26 mouse cellular contexts compared by ENCODE assay signal in the genomic region with DNA sequence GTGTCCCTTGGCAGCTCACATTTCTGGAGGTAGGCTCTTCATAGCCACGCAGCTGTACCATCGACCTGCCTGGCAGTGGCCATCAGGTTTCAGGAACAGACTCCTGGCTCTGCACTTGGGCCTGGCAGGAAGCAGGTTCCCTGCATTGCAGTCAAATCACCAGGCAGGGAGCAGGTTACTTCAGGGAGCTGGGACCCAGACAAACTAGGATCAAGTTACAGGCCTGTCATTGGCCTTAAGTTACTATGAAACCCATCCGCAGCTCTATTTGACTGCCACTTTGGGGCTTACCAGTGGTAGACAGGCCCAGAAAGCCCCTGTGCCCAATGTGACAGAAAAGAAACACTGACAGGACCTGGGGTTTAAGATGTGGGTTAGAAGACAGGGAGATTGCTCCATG.
DNase-seq lines count a peak whose midpoint lies in the region; ATAC-seq and TF ChIP-seq lines count a peak whose summit lies in the region.
"Had no signal": no experiment of that assay in that cellular context is flagged by ENCODE, and none has a peak within 500 bp of the region (broad histone marks: within the 10 kb centered on the region; RNA-seq: fewer than 3 reads in every experiment).

No protein-coding gene starts in this region.

- no peaks in the 10 kb centered on the region for H3K27me3 ChIP-seq in hindbrain, embryonic 12.5 days
- no peaks in the 10 kb centered on the region for H3K27me3 ChIP-seq in hindbrain, postnatal 0 days (ENCODE audit: insufficient read depth, low read length)
- no peaks in the 10 kb centered on the region for H3K27me3 ChIP-seq in midbrain, embryonic 12.5 days
- no peaks in the 10 kb centered on the region for H3K27me3 ChIP-seq in midbrain, embryonic 16.5 days (ENCODE audit: control insufficient read depth, insufficient read depth, low read depth, low read length)
- no peaks in the 10 kb centered on the region for H3K27me3 ChIP-seq in hindbrain, embryonic 15.5 days
- H3K27me3 ChIP-seq: embryonic facial prominence, embryonic 15.5 days; heart, embryonic 13.5 days; lung, embryonic 15.5 days had no signal

- no peak overlapping the region for H3K9ac ChIP-seq in hindbrain, embryonic 12.5 days
- no peak overlapping the region for H3K9ac ChIP-seq in hindbrain, postnatal 0 days (replicated peaks; ENCODE audit: low read length)
- H3K9ac ChIP-seq in midbrain, embryonic 12.5 days (replicated peaks) = no peak overlapping the region
- H3K9ac ChIP-seq in midbrain, embryonic 16.5 days (ENCODE audit: low read depth, low read length) = no peak overlapping the region
- H3K9ac ChIP-seq in hindbrain, embryonic 15.5 days = no peak overlapping the region
- H3K9ac ChIP-seq: embryonic facial prominence, embryonic 15.5 days; heart, embryonic 13.5 days; liver, embryonic 14.5 days; lung, embryonic 15.5 days had no signal

- ATAC-seq in hindbrain, embryonic 12.5 days (ENCODE audit: low FRiP score) = no peak
- ATAC-seq in hindbrain, postnatal 0 days = no peak
- ATAC-seq in midbrain, embryonic 12.5 days (ENCODE audit: low FRiP score, low read depth) = no peak
- ATAC-seq in midbrain, embryonic 16.5 days = no peak
- ATAC-seq in hindbrain, embryonic 15.5 days (ENCODE audit: low FRiP score, low read depth) = no peak
- ATAC-seq: activated CD4-positive, CD25-positive, alpha-beta regulatory T cell, adult 4 months; forebrain, embryonic 14.5 days had no signal

- no peak overlapping the region for H3K4me3 ChIP-seq in hindbrain, embryonic 12.5 days
- H3K4me3 ChIP-seq in hindbrain, postnatal 0 days (ENCODE audit: low read length) = no peak overlapping the region
- no peak overlapping the region for H3K4me3 ChIP-seq in midbrain, embryonic 12.5 days
- H3K4me3 ChIP-seq in midbrain, embryonic 16.5 days (ENCODE audit: low read depth, low read length) = no peak overlapping the region
- no peak overlapping the region for H3K4me3 ChIP-seq in hindbrain, embryonic 15.5 days
- H3K4me3 ChIP-seq: embryonic facial prominence, embryonic 15.5 days; heart, embryonic 13.5 days; left cerebral cortex, adult 2 months; lung, embryonic 15.5 days; megakaryocyte, embryonic 14.5 days had no signal

- H3K27ac ChIP-seq in hindbrain, embryonic 12.5 days = peak overlapping the region; percentile 52; the same call in 1 of the 2 replicates
- no peak overlapping the region for H3K27ac ChIP-seq in hindbrain, postnatal 0 days
- 0 out of 2 replicates have a peak overlapping the region, but pooled peaks have one; percentile 15 for H3K27ac ChIP-seq in midbrain, embryonic 12.5 days (replicated peaks)
- H3K27ac ChIP-seq in midbrain, embryonic 16.5 days (ENCODE audit: low read length) = no peak overlapping the region
- 0 out of 2 replicates have a peak overlapping the region, but pooled peaks have one; percentile 0 for H3K27ac ChIP-seq in hindbrain, embryonic 15.5 days (replicated peaks)
- H3K27ac ChIP-seq: embryonic facial prominence, embryonic 15.5 days; heart, embryonic 13.5 days; left cerebral cortex, adult 2 months; liver, embryonic 14.5 days; lung, embryonic 15.5 days; stomach, postnatal 0 days had no signal

- DNase-seq in hindbrain, postnatal 0 days (ENCODE audit: low spot score) = no peak
- DNase-seq in forelimb bud, embryonic 11.5 days (ENCODE audit: low read depth, low spot score) = peak; percentile 19
- DNase-seq in T-cell, adult 2 months (ENCODE audit: low spot score) = no peak
- DNase-seq: adrenal gland, adult 8-10 months; cerebellum, adult 18-20 months; cerebellum, postnatal 25 days; gastrocnemius, postnatal 14 days; heart, adult 18-20 months; heart, postnatal 36 days; kidney, adult 8-10 months; lung, postnatal 36 days; thymus, adult 2 months; thymus, postnatal 4 days had no signal

- H3K36me3 ChIP-seq in hindbrain, embryonic 12.5 days = peaks cover 16% of the 10 kb centered on the region
- peaks cover 14% of the 10 kb centered on the region; the same call in 1 of the 2 replicates for H3K36me3 ChIP-seq in hindbrain, postnatal 0 days (ENCODE audit: insufficient read depth, low read length)
- peaks cover 23% of the 10 kb centered on the region for H3K36me3 ChIP-seq in midbrain, embryonic 12.5 days
- no peaks in the 10 kb centered on the region for H3K36me3 ChIP-seq in midbrain, embryonic 16.5 days (ENCODE audit: control insufficient read depth, insufficient read depth, low read length)
- H3K36me3 ChIP-seq in hindbrain, embryonic 15.5 days = peaks cover 15% of the 10 kb centered on the region

- H3K4me1 ChIP-seq in hindbrain, embryonic 12.5 days = 0 out of 2 replicates have a peak, but pooled peaks cover 10% of the 10 kb centered on the region
- no peaks in the 10 kb centered on the region for H3K4me1 ChIP-seq in hindbrain, postnatal 0 days (ENCODE audit: insufficient read depth, low read length)
- no peaks in the 10 kb centered on the region for H3K4me1 ChIP-seq in midbrain, embryonic 12.5 days
- H3K4me1 ChIP-seq in midbrain, embryonic 16.5 days (ENCODE audit: control insufficient read depth, insufficient read depth, low read length) = no peaks in the 10 kb centered on the region
- H3K4me1 ChIP-seq in hindbrain, embryonic 15.5 days (replicated peaks) = 0 out of 2 replicates have a peak, but pooled peaks cover 2% of the 10 kb centered on the region
- H3K4me1 ChIP-seq: embryonic facial prominence, embryonic 15.5 days; heart, embryonic 13.5 days; lung, embryonic 15.5 days; megakaryocyte, embryonic 14.5 days had no signal

- no peaks in the 10 kb centered on the region for H3K9me3 ChIP-seq in hindbrain, embryonic 12.5 days (replicated peaks)
- H3K9me3 ChIP-seq in hindbrain, postnatal 0 days (ENCODE audit: low read length) = no peaks in the 10 kb centered on the region
- no peaks in the 10 kb centered on the region for H3K9me3 ChIP-seq in midbrain, embryonic 12.5 days
- no peaks in the 10 kb centered on the region for H3K9me3 ChIP-seq in midbrain, embryonic 16.5 days (replicated peaks; ENCODE audit: control insufficient read depth, low read length, poor library complexity, severe bottlenecking)
- no peaks in the 10 kb centered on the region for H3K9me3 ChIP-seq in hindbrain, embryonic 15.5 days
- H3K9me3 ChIP-seq: embryonic facial prominence, embryonic 15.5 days; heart, embryonic 13.5 days; lung, embryonic 15.5 days; megakaryocyte, embryonic 14.5 days had no signal

- no peak overlapping the region for H3K4me2 ChIP-seq in hindbrain, embryonic 12.5 days (replicated peaks)
- H3K4me2 ChIP-seq in hindbrain, postnatal 0 days (ENCODE audit: low read depth, low read length) = no peak overlapping the region
- H3K4me2 ChIP-seq in midbrain, embryonic 12.5 days (replicated peaks) = no peak overlapping the region
- H3K4me2 ChIP-seq in midbrain, embryonic 16.5 days (ENCODE audit: low read length) = no peak overlapping the region
- H3K4me2 ChIP-seq in hindbrain, embryonic 15.5 days = no peak overlapping the region
- H3K4me2 ChIP-seq: embryonic facial prominence, embryonic 15.5 days; heart, embryonic 13.5 days; lung, embryonic 15.5 days had no signal

- 68% methylated on average over 3 of the region's 3 CpGs for WGBS in hindbrain, embryonic 12.5 days
- WGBS in hindbrain, postnatal 0 days = 66% methylated on average over 3 of the region's 3 CpGs
- WGBS in midbrain, embryonic 12.5 days = 69% methylated on average over 3 of the region's 3 CpGs
- WGBS in midbrain, embryonic 16.5 days = 68% methylated on average over 3 of the region's 3 CpGs
- WGBS in hindbrain, embryonic 15.5 days = 67% methylated on average over 3 of the region's 3 CpGs

- no peak for TF ChIP-seq CTCF in hindbrain, postnatal 0 days (IDR thresholded peaks at IDR 0.05; ENCODE audit: low read depth)

Comparison
In these comparisons a context has a peak if more than half of its experiments do, and no peak if none do; other contexts are left out.
1. H3K27ac ChIP-seq: peak in hindbrain, embryonic 12.5 days (single experiment), midbrain, embryonic 12.5 days (single experiment) and hindbrain, embryonic 15.5 days (single experiment); none in hindbrain, postnatal 0 days (single experiment) and midbrain, embryonic 16.5 days (single experiment).